Mouse (Mus musculus) CH12F3 (cell line): Measurements from ENCODE around the gene Phc2.

ENCODE experiments used
- in situ Hi-C: fragments of 300-500 bp; cut with MboI; formaldehyde crosslinking; loops from 2 replicates; pipeline ENCODE4 v1.14.3; 2020; ENCODE audit warnings: low sequenced_read_pairs

The Phc2 gene

DNA sequence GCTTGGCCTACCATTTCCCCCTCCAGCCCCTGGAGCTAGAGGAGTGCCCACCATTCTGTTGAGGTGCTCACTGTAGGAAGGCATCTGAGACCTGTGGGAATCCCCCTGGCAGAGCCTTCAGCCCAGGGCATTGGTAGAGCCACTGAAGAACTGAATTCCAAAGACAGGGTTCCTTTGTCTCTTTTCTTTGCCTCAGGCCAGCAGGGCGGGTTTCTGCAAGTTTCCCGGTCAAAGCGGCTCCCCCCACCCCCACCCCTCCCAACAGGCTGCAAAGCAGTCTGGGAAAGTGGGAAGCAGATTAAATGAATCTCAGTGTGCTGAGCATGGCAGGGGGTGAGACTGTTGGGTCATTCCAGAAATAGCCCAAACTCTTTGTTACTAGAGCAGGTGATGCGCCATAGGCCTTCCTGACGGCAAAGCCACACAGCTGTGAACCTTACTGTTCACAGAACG, 82.7 kb downstream of the Phc2 start:
- in situ Hi-C loops = no loop called here

DNA sequence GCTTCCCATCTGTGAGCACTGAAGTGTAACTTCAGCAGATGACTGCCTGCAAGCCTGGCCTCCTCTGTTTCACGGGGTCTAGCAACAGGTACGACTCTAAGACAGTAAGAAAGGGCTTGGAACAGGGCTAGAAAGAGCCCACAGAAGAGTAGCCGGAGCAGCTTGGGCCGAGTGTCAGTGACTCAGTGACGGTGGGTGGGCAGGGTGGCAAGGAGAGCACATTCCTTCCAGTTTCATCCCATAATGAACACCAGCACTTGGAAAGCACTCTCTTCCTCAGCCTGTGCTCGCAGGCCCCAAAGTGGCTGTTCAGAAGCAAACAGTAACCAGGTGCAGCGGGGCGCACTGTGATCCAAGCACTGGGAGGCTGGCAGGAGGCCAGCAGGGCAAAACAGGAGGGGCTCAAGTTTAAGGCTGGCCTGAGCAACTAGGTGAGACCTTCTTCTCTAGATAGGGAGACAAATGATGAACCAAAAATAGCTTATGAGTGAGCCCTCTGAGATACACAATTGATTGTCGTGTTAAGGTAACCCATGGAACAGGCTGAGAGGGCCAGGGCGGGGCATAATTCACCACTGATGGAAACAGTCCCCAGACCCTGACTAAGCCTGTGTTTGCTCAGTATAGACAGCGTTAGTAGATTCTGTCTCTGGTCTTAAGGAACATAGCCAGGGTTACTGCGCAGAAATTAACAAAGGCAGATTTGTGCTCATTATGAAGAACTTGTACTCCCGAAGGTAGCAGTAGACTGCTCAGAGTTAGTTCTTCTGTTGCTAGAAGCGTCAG, 83.5 kb downstream of the Phc2 start:
- in situ Hi-C loops = no loop called here

DNA sequence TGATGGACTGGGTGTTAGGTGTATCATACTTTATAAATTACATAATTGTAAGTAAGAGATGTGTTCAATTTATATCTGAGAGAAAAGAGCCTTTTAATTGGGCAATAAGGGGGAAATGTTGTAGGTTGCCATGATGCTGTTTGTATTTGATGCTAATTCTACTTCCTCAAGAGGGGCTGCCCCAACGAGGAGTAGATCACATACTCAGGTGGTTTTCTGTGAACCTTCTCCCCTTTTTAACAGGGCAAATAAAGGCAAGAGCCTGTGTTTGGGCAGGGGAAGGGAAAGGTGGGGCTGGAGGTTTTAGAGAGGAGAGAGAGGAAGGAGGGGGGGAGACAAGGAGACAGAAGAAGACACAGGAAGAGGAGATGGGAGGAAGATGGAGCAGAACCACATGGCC, 86.4 kb downstream of the Phc2 start:
- in situ Hi-C loops = no loop called here

DNA sequence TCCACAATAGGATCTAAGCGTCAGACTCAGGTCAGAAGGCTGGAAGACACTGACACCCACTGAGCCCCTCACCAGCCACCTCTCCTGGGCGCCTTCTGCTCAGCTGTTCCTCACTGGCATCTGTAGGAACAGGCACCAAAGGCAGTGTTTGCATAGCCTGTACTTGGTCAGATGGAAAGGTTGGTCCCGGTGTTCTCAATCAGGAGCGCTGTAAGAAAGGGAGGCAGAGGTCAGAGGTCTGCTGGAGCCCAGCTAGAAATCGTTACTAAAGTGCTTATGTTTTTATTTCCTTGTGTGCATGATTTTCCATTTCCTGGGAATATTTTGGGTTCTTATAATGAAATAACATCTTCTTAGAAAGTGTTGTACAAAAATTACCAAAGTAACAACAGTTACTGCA, 87.4 kb downstream of the Phc2 start:
- in situ Hi-C loops = no loop called here

DNA sequence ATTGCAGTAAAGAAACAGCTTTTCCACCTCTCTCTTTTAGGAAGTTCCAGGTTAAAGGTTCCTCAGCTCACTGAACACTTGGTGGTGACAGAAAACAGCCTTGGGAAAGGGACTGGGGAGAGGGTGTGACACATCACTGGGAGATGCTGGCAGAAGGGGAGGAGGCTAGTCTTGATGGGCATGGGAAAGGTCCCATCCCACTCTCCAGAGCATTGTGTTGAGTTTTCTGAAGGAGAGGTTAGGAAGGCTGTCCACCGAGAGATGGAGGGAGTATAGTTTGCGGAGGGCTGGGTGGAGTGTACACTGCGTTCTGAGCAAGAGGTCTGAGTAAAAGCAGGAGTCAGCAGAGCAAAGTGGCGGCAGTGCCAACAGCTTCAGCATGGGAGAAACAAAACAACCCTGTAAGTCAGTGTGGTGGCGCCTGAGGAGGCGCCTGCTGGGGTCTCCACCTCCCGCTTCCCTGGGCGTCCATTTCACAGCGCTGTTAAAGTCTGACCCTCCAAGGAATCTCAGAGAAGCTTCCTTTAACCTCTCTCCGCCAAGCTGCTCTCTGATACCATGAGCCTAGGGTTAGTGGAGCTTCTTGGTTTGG, 88.0 kb downstream of the Phc2 start:
- in situ Hi-C loops = no loop called here

DNA sequence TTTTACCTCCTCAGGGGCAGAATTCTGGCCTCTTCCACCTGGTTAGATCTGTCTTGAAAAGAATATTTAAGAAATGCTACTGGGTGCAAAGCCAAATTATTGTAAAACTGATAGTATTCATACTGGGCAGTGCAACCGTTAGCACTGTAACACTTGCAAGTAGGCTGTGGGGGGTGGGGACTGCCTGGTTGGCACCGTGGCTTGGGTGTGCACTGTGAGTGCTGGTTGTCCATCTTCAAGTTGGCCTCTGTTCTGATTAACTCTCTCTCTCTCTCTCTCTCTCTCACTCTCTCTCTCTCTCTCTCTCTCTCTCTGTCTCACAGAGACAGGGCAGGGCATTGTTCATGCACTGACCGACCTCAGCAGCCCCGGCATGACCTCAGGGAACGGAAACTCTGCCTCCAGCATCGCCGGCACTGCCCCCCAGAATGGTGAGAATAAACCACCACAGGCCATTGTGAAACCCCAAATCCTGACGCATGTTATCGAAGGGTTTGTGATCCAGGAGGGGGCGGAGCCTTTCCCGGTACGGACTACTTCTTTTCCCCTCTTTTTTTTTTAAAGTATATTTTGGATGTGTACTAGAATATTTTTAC, 88.6 kb downstream of the Phc2 start:
- in situ Hi-C loops = no loop called here

DNA sequence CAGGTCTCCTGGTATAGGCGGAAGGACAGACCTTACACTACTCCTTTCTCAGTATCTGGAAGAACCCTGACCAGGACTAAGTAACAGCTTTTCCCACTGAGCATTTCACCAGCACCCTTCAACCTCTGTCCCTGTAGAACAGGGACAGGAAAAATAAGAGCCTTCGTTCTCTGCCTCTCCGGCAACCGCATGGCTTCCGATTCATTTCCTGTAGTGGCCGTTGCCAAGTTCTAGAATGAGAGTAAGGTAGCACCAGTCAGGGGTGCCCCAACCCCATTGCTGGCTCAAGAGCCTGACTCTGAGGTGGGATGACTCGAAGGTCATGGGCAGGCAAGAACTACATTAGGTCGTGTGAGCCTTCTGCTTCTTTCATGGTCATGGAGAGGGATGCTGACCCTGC, 90.7 kb downstream of the Phc2 start:
- in situ Hi-C loops = no loop called here

DNA sequence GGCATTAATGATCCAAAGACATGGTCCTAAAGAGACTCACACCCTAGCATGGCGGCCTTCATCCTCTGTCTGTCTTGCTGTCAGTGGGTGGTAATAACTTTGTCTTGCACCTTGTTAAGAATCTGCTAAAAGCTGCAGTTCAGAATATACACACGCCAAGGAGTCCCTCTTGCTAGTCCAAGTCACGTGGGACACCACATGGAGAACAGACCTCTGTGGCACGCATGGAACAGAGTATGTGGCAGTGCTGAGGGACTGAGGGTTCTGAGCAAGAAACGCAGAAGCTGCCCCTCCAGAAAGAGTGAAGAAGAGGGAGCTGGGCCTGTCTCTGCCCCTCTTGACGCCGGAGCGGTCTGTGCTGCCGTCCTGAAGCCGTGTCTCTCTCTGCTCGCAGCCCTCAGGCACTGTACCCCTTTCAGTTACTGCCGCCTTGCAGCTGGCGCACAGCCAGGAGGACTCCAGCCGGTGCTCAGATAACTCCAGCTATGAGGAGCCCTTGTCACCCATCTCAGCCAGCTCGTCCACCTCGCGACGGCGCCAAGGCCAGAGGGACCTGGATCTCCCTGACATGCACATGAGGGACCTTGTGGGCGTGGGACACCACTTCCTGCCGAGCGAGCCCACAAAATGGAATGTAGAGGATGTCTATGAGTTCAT, 93.2 kb downstream of the Phc2 start:
- in situ Hi-C loops = no loop called here

DNA sequence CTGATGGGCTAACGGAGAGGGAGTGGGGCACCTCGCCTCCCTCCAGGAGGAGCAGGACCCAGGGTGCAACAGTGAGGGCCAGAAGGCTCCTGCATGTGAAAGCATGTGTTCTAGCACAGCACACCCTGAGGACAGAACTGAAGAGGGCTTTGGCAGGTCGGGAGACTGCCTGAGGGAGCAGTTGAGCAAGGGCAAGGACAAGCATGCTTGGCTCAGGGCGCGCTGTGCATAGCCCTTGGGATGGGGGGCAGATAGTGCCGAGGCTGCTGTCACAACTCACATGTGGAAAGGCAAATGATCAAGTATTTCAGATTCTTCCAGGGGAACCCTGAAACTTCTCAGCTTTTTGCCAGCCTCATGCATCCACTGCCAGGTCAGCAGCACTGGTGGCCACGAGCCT, 93.8 kb downstream of the Phc2 start:
- in situ Hi-C loops = no loop called here

DNA sequence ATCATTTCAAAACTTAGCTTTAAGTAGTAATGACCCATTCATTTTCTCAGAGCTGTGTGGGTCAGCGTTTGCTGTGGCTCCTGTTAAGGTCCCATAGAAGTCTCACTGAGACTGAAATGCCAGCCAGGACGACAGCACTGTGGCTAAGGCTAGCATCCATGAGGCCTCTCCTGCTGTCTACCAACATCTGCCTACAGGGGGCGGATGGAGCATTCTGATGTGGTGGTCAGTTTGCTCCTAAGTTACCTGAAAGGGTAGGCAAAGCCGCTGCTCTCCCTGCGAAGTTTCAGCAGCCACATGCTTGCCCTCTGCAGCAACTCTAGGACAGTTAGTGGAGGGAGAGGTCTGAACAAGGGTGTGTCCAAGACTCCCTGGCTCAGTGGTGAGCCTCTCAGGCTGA, 96.5 kb downstream of the Phc2 start:
- in situ Hi-C loops = no loop called here

DNA sequence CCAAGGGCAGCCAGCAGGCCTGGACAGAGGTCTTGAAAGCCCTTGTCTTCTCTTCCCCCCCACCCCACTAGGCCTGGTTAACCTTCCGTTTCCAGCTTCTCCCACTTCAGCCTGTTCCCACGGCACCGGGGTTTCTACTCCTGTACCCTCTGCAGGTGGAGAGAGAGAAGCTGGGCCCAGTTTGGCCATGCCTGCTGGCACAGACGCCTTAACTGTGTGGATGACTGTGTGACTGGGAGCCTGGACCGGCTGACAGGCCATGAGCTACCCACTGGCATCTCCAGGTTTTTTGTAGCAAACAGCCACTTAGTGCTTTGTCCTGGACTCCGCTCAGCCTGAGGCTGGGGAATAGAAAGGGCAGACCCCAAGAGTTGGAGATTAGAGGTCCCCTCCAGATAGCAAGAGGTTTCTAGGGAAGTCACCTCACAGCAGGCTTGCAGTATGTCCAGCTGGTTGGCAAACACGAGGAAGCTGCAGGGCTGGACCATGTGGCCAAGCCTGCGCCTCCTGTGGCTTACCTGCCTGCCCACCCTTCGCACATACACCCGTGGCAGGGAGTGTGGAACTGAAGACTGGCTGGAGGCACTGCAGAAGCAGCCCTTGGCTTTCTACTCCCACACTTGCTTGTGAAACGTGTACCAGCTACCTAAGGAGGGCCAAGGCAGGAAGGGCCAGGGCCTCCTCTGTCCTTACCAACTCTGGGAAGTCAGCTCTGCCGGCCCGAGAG, 97.7 kb downstream of the Phc2 start:
- in situ Hi-C loops = no loop called here

DNA sequence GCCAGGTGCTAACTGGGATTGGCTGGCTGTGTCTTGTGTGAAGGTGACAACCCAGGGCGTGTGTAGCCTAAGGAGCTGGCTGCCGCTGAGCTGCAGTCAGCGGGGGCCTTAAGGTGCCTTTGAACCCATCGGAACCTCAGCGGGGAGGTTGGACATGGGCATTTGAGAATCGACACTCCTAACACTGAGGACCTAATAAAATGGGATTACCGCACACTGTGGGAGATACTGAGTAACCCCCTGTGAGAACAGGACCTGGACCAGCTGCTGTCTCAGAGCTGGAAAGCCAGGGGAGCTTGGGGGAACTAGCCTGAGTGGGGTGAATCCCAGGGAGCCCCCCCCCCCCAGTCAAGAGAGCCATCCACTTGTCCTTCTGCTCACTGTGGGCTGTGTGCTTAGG, 99.1 kb downstream of the Phc2 start:
- in situ Hi-C loops = no loop called here

DNA sequence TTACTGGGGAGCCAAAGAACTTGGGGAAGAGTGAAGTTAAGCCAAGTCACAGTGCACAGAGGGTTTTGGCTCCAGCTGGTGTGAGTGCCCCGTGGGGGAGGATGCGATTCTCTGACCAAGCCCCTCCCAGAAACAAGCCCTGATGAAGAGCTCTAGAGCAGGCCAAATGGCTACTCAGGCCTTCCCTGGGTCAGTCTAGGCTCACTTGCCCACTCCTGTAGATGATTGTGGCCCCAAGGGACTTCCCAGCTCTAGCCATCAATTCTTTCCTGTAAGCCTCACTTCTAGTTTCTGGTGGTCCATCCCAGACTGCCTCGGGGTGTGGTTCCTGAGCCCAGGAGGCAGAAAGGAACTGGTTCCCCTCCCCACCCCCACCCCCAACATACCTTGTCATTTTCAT, 100.6 kb downstream of the Phc2 start, which contains the start of gene A3galt2:
A3galt2 (plus strand) TSS at position 301 of the 400 bp plus-strand sequence.
- in situ Hi-C loops = no loop called here

DNA sequence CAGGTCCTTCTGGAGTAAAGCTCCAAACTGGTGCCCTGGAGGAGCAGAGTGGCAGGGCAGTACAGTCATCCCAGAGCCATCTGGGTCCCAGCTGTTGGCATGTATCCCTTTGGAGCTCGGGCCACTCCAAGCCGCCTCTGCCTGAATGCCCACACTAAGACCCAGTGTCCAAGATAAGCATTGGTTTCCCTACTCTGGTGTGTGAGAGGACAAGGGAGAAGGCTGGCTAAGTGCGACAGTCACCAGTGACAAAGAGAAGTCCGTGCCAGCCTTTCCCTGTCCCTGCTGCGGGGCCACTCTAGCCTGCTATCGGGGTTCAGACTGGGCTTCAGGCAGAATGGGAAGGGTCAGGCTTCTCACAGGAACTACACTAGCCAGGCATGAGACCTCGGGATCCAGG, 101.4 kb downstream of the Phc2 start:
- in situ Hi-C loops = no loop called here

DNA sequence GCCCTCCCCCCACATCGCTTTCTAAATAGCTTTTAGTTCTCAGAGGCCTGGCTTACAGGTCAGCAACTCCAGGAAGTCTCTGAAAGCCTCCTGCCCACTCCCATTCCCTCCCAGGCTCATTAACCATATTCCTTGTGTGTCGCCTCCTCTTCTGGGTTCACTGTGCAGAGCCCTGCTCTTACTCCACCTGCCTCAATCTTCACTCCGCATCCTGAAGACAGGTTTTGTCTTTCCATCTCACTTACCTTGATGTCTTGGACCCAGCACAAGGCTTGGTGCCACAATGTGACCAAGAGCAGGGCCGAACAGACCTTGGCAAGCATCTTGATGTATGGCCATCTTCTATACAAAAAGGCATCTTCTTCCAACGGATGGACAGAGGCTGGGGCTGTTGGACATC, 104.7 kb downstream of the Phc2 start:
- in situ Hi-C loops = no loop called here

DNA sequence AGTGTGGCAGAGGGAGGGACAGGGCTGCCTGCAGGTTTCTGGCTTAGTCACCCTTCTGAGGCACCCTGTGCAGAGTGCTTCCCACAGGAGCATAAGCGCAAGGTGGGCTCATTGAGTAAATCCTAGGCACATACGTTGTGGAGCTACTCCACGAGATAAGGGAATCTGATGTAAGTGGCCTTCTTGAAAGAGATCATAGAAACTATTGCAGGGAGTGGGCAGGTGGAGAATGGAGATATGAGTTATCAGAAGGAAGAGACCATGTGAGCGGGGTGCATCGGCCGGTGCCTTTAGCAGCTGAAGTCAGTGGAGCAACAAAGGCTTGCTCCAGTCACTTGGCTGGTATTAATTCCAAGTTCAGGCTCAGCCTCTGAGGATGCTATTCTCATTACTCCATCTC, 105.5 kb downstream of the Phc2 start:
- in situ Hi-C loops = no loop called here

DNA sequence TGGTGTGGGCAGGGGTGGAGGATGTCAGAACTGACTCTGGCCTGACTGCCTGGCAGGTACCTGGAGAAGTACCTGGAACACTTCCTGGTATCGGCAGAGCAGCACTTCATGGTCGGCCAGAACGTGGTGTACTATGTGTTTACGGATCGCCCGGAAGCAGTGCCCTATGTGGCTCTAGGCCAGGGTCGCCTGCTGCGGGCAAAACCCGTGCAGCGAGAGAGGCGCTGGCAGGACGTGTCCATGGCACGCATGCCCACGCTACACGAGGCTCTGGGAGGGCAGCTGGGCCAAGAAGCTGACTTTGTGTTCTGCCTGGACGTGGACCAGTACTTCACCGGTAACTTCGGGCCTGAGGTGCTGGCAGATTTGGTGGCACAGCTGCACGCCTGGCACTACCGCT, 112.4 kb downstream of the Phc2 start:
- in situ Hi-C loops = no loop called here

DNA sequence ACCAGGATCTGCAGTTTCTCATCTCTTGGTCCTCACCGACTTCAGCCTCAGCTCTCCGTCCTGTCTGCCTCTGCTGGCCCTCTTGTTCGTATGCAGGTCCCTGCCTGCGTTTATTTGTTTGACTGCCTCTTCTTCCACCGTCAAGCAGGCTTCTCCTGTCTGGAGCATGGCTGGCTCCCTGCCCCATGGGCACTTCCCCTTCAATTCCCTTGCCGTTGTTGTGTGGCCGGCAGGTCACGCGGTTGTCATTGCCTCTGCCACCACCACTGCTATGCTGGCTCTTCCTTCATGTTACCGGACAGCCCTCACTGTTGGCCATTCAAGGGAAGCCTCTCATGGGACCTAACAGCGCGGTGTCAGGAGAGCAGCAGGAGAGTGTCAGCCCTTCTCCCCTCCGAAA, 113.6 kb downstream of the Phc2 start:
- in situ Hi-C loops = no loop called here

DNA sequence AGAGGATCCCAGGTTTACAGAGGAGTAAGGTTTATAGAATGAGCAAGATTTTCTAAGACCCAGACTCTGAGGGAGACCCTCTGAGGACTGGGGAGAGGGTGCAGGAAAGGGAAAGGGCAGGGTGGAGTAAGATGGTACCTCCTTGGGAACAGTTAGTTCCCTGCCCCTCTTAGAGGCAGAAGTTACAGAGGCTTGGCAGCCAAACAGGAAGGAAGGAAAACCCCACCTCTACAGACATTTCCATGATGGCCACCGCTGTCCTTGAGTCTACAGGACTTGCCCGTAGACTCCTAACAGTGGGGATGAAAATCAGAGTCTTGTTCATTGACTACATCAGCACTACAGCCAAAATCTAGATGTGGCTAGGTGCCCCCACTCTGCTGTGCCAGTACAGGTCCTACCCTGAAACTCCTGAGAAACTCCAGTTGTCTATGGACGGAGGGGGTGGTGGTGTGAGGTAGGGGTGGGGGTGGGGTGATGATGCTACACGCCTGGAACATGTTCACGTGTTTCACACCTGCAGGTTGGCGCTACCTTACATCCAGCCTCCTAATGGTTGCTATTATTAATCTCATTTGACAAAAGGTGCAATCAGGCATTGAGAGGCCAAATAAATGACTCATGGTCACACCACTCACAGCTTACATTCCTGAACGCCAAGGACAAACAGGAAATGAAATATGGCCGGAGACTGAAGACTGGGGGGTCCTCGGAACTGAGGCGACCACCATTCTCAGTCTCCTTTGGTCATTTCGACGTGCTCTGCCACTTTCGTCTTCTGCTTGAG, 115.3 kb downstream of the Phc2 start:
- in situ Hi-C loops = no loop called here

DNA sequence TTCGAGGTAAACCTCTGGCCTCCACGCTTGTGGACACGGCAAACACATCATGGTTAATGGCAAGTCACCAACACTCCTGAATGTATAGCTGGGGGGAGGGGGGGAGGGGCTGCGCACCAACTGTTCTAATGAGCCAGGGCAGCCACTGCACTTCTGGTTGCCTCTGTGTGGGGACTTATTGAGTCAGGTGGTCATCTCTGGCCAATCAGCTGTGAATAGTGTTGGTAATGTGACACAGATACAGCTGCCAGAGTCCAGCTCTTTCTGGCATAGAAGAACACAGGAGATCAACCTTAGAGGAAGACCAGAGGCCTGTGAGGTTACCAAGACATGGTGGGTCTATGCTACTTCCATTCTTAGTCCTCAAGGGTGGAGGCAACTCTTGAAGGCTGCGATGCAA, 116.2 kb downstream of the Phc2 start:
- in situ Hi-C loops = no loop called here
